Mouse (Mus musculus) hindbrain, embryonic 10.5 days (tissue): ENCODE results near the gene Pradc1. TPM values are rescaled to one million over a fixed set of nuclear protein-coding genes. Genes with fewer than 3 reads are reported as not detected.

Experiments used
- DNase-seq: peaks from one replicate; pipeline ENCODE4 v3.0.0-alpha.2; 2017; ENCODE audit warnings: low spot score
- H3K27ac ChIP-seq: fragments of 300-500 bp; sonication (generic); 2 replicates; pipeline ENCODE4 v1.5.1; 2016; ENCODE audit warnings: mild to moderate bottlenecking, moderate library complexity
- H3K27me3 ChIP-seq: fragments of 300-500 bp; sonication (generic); 2 replicates; pipeline ENCODE4 v1.6.1; 2016; ENCODE audit warnings: mild to moderate bottlenecking; ENCODE audit not compliant: poor library complexity, insufficient read depth, severe bottlenecking
- H3K36me3 ChIP-seq: fragments of 300-500 bp; sonication (generic); 2 replicates; pipeline ENCODE4 v1.6.1; 2016; ENCODE audit warnings: mild to moderate bottlenecking, moderate library complexity
- H3K4me1 ChIP-seq: fragments of 300-500 bp; sonication (generic); replicated peaks from 2 replicates; pipeline ENCODE4 v1.6.1; 2016; ENCODE audit warnings: mild to moderate bottlenecking
- H3K4me3 ChIP-seq: fragments of 300-500 bp; sonication (generic); 2 replicates; pipeline ENCODE4 v1.5.1; 2016; ENCODE audit warnings: mild to moderate bottlenecking, moderate library complexity
- H3K9me3 ChIP-seq: fragments of 300-500 bp; sonication (generic); 2 replicates; pipeline ENCODE4 v1.6.1; 2016; ENCODE audit warnings: mild to moderate bottlenecking, moderate library complexity
- WGBS: fragments of 180-500 bp; shearing (Covaris S2); methylation state at CpG from one replicate; pipeline ENCODE4 v1.1.7; 2016; 5-methylcytosine and 5-hydroxymethylcytosine counted together
- polyA plus RNA-seq: library from polyadenylated mRNA; unstranded; fragments of >200 nt; fragmentation: Nextera tagmentation; extraction: Ambion mirVana; gene quantifications from 2 replicates; pipeline ENCODE4 v1.2.1, GENCODE M21; 2016

Gene Pradc1
- polyA plus RNA-seq, 1 experiment from 2014 or later: 37.5 TPM

- Histone ChIP-seq H3K27me3 (peaks cover 58% of the 10 kb centered on the region), H3K4me3 (no peak overlapping the region), H3K9me3 (no peaks in the 10 kb centered on the region), H3K27ac (no peak overlapping the region), H3K4me1 (peaks cover 9% of the 10 kb centered on the region), H3K36me3 (no peaks in the 10 kb centered on the region)
- DNase-seq: peak; percentile 81
- WGBS: 9% methylated on average over 13 of the region's 13 CpGs
These were observed 40.9 kb downstream of the Pradc1 start for GRCm38 (mm10) chr6:85410771-85411273.

GRCm38 (mm10) chr6:85409003-85409402 is 42.8 kb downstream of the Pradc1 start:
- peak; percentile 32 for DNase-seq
- H3K4me3 ChIP-seq: peak overlapping the region; percentile 41
- no peaks in the 10 kb centered on the region for H3K36me3 ChIP-seq
- peaks cover 9% of the 10 kb centered on the region for H3K4me1 ChIP-seq
- H3K27me3 ChIP-seq: peaks cover 64% of the 10 kb centered on the region
- H3K9me3 ChIP-seq: no peaks in the 10 kb centered on the region
- 2% methylated on average over 31 of the region's 31 CpGs for WGBS
- H3K27ac ChIP-seq: peak overlapping the region; percentile 41; the same call in 1 of the 2 replicates

- no peak for DNase-seq
- WGBS: 86% methylated on average over 10 of the region's 10 CpGs
- no peak overlapping the region for H3K27ac ChIP-seq
These were observed 48.7 kb downstream of the Pradc1 start for GRCm38 (mm10) chr6:85403039-85403438.

GRCm38 (mm10) chr6:85402613-85403012 is 49.2 kb downstream of the Pradc1 start:
- H3K4me1 ChIP-seq: no peaks in the 10 kb centered on the region; the same call in 1 of the 2 replicates
- 55% methylated on average over 2 of the region's 2 CpGs for WGBS
- no peaks in the 10 kb centered on the region for H3K36me3 ChIP-seq
- no peak overlapping the region for H3K27ac ChIP-seq
- H3K9me3 ChIP-seq: no peaks in the 10 kb centered on the region
- no peak for DNase-seq
- H3K27me3 ChIP-seq: peaks cover 29% of the 10 kb centered on the region
- no peak overlapping the region for H3K4me3 ChIP-seq

More at GRCm38 (mm10) chr6:85403039-85403438, 48.7 kb downstream of the Pradc1 start:
- Histone ChIP-seq H3K27me3 (peaks cover 33% of the 10 kb centered on the region), H3K4me3 (no peak overlapping the region), H3K9me3 (no peaks in the 10 kb centered on the region), H3K36me3 (no peaks in the 10 kb centered on the region), H3K4me1 (no peaks in the 10 kb centered on the region; the same call in 1 of the 2 replicates)

GRCm38 (mm10) chr6:85399715-85400114 is 52.1 kb downstream of the Pradc1 start:
- 36% methylated on average over 5 of the region's 5 CpGs for WGBS
- no peak overlapping the region for H3K4me3 ChIP-seq
- no peaks in the 10 kb centered on the region; the same call in 1 of the 2 replicates for H3K4me1 ChIP-seq
- no peak for DNase-seq
- peaks cover 3% of the 10 kb centered on the region; the same call in 1 of the 2 replicates for H3K27me3 ChIP-seq
- H3K36me3 ChIP-seq: no peaks in the 10 kb centered on the region
- H3K27ac ChIP-seq: no peak overlapping the region
- H3K9me3 ChIP-seq: no peaks in the 10 kb centered on the region

- peaks cover 4% of the 10 kb centered on the region; the same call in 1 of the 2 replicates for H3K27me3 ChIP-seq
- 11% methylated on average over 1 of the region's 1 CpGs for WGBS
- H3K4me1 ChIP-seq: no peaks in the 10 kb centered on the region; the same call in 1 of the 2 replicates
- H3K27ac ChIP-seq: no peak overlapping the region
- H3K9me3 ChIP-seq: no peaks in the 10 kb centered on the region
- H3K4me3 ChIP-seq: no peak overlapping the region
- no peaks in the 10 kb centered on the region for H3K36me3 ChIP-seq
- no peak for DNase-seq
These were observed 54.6 kb downstream of the Pradc1 start for GRCm38 (mm10) chr6:85397165-85397564.

Other genes with a start within 250 kb of the Pradc1 start
- 8.0 and 9.4 TPM in 2 replicates for gene Sfxn5, start 118.5 kb downstream of the Pradc1 start, polyA plus RNA-seq
- 3.9 and 5.8 TPM in 2 replicates for gene Rab11fip5, start 77.3 kb downstream of the Pradc1 start, polyA plus RNA-seq
- gene Noto, start 28.1 kb downstream of the Pradc1 start, polyA plus RNA-seq: not detected in 2 replicates
- gene Smyd5, start 20.0 kb downstream of the Pradc1 start, polyA plus RNA-seq: 69.3 and 82.0 TPM in 2 replicates
- 641 and 745 TPM in 2 replicates for gene Cct7, start 456 bp downstream of the Pradc1 start, polyA plus RNA-seq
- 0.60 and 0.97 TPM in 2 replicates for gene Fbxo41, start 51.0 kb upstream of the Pradc1 start, polyA plus RNA-seq
- not detected in 2 replicates for gene Egr4, start 61.6 kb upstream of the Pradc1 start, polyA plus RNA-seq
- 6.9 and 9.4 TPM in 2 replicates for gene Alms1, start 135.6 kb upstream of the Pradc1 start, polyA plus RNA-seq